Comparison of ENCODE assay signal across 8 mouse cellular contexts in the genomic region with DNA sequence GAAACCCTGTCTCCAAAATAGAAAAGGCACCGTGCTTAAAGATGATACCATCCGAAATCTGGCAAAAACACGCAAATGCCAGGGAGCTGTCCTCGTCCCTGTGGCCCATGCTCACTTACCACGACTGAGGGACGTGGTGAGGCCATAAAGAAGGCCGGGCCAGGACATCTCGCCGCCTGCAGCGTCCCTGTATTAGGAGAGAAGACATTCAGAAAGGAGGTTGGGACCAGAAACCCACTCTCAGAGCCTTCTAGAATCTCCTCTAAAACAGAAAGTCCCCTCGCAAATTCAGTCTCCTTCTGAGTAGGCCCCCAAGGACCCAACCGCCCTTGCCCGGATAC. TPM values are rescaled to one million over a fixed set of nuclear protein-coding genes. Genes with fewer than 3 reads are reported as not detected.
DNase-seq lines count a peak whose midpoint lies in the region; ATAC-seq and TF ChIP-seq lines count a peak whose summit lies in the region.

No protein-coding gene starts in this region.

- H3K4me3 ChIP-seq in kidney, embryonic 15.5 days (replicated peaks), result peak overlapping the region; percentile 88
- peak overlapping the region; percentile 55 for H3K4me3 ChIP-seq in cortical plate, adult 2 months (ENCODE audit: insufficient read depth, low read length)
- H3K4me3 ChIP-seq in hindbrain, embryonic 14.5 days (replicated peaks; ENCODE audit: low read length), result peak overlapping the region; percentile 61
- H3K4me3 ChIP-seq in midbrain, embryonic 12.5 days, result peak overlapping the region; percentile 78

- no peak for TF ChIP-seq CTCF in cortical plate, adult 2 months (IDR thresholded peaks at IDR 0.05; ENCODE audit: extremely low read depth, insufficient read depth, low read length)

- peaks cover 14% of the 10 kb centered on the region for H3K4me1 ChIP-seq in kidney, embryonic 15.5 days
- H3K4me1 ChIP-seq in cortical plate, adult 2 months (ENCODE audit: control insufficient read depth, insufficient read depth, low read length), result peaks cover 8% of the 10 kb centered on the region
- peaks cover 11% of the 10 kb centered on the region for H3K4me1 ChIP-seq in hindbrain, embryonic 14.5 days (replicated peaks; ENCODE audit: control insufficient read depth, insufficient read depth, low read length)
- H3K4me1 ChIP-seq in midbrain, embryonic 12.5 days, result peaks cover 13% of the 10 kb centered on the region

- under 1% methylated on average over 13 of the region's 13 CpGs for WGBS in kidney, embryonic 15.5 days
- 3% methylated on average over 13 of the region's 13 CpGs for WGBS in hindbrain, embryonic 14.5 days
- WGBS in midbrain, embryonic 12.5 days, result under 1% methylated on average over 13 of the region's 13 CpGs

- peak overlapping the region; percentile 84 for H3K27ac ChIP-seq in kidney, embryonic 15.5 days
- H3K27ac ChIP-seq in cortical plate, adult 2 months (ENCODE audit: insufficient read depth, low read length), result no peak overlapping the region
- 0 out of 2 replicates have a peak overlapping the region, but pooled peaks have one; percentile 3 for H3K27ac ChIP-seq in hindbrain, embryonic 14.5 days
- 0 out of 2 replicates have a peak overlapping the region, but pooled peaks have one; percentile 46 for H3K27ac ChIP-seq in midbrain, embryonic 12.5 days (replicated peaks)

- no peaks in the 10 kb centered on the region for H3K9me3 ChIP-seq in kidney, embryonic 15.5 days (replicated peaks)
- H3K9me3 ChIP-seq in hindbrain, embryonic 14.5 days (ENCODE audit: control insufficient read depth, low read length), result no peaks in the 10 kb centered on the region
- H3K9me3 ChIP-seq in midbrain, embryonic 12.5 days, result no peaks in the 10 kb centered on the region

- H3K27me3 ChIP-seq in kidney, embryonic 15.5 days, result no peaks in the 10 kb centered on the region
- no peaks in the 10 kb centered on the region for H3K27me3 ChIP-seq in hindbrain, embryonic 14.5 days (ENCODE audit: control insufficient read depth, insufficient read depth, low read length)
- H3K27me3 ChIP-seq in midbrain, embryonic 12.5 days, result no peaks in the 10 kb centered on the region

- H3K4me2 ChIP-seq in kidney, embryonic 15.5 days, result peak overlapping the region; percentile 85
- H3K4me2 ChIP-seq in hindbrain, embryonic 14.5 days (replicated peaks), result peak overlapping the region; percentile 65
- H3K4me2 ChIP-seq in midbrain, embryonic 12.5 days (replicated peaks), result peak overlapping the region; percentile 83

- DNase-seq in kidney, adult 11 months, result no peak
- no peak for DNase-seq in hindbrain, embryonic 14.5 days (ENCODE audit: low spot score)
- DNase-seq in adrenal gland, adult 18-20 months (ENCODE audit: low spot score in 2 of 2), result no peak
- DNase-seq in thymus, adult 18-20 months, result no peak
- DNase-seq in adrenal gland, adult 2 months, result no peak

- peak; percentile 20 for ATAC-seq in kidney, embryonic 15.5 days (replicated peaks; ENCODE audit: low FRiP score)
- ATAC-seq in hindbrain, embryonic 14.5 days (ENCODE audit: low FRiP score), result peak; percentile 6; the same call in 1 of the 2 replicates
- no peak for ATAC-seq in midbrain, embryonic 12.5 days (ENCODE audit: low FRiP score, low read depth)

- H3K9ac ChIP-seq in kidney, embryonic 15.5 days, result peak overlapping the region; percentile 88
- H3K9ac ChIP-seq in hindbrain, embryonic 14.5 days, result peak overlapping the region; percentile 58
- H3K9ac ChIP-seq in midbrain, embryonic 12.5 days (replicated peaks), result peak overlapping the region; percentile 81

- H3K36me3 ChIP-seq in kidney, embryonic 15.5 days, result peaks cover 60% of the 10 kb centered on the region
- H3K36me3 ChIP-seq in hindbrain, embryonic 14.5 days (replicated peaks; ENCODE audit: control insufficient read depth, insufficient read depth), result peaks cover 25% of the 10 kb centered on the region
- peaks cover 40% of the 10 kb centered on the region for H3K36me3 ChIP-seq in midbrain, embryonic 12.5 days

- no peak for TF ChIP-seq POLR2A in cortical plate, adult 2 months (IDR thresholded peaks at IDR 0.05; ENCODE audit: extremely low read depth, insufficient read depth, low read length)

RNA-seq across cellular contexts. Expression of a gene that starts 0.3 kb away (rescaled TPM):
- 144 and 152 TPM in 2 replicates for polyA plus RNA-seq in kidney, embryonic 15.5 days (2015; fragmentation: Nextera tagmentation; extraction: Ambion mirVana)
- 94.0 and 104 TPM in 2 replicates for polyA plus RNA-seq in cortical plate, adult 2 months (2012; rRNA removed)
- polyA plus RNA-seq in hindbrain, embryonic 14.5 days (2014; fragmentation: Nextera tagmentation; extraction: Ambion mirVana), result 113 and 118 TPM in 2 replicates
- polyA plus RNA-seq in midbrain, embryonic 12.5 days (2016; fragmentation: Nextera tagmentation; extraction: Ambion mirVana), result 117 and 120 TPM in 2 replicates
- 10 to 100 TPM; 72.4 to 79.4 TPM for total RNA-seq in adrenal gland, adult 18-20 months (2021)
- total RNA-seq in adrenal gland, adult 2 months (2021), result 10 to 100 TPM; 74.6 to 82.1 TPM
- polyA plus RNA-seq in adrenal gland, adult 2 months (2012; rRNA removed), result 217 and 245 TPM in 2 replicates

RNA-seq across cellular contexts. Expression of a gene that starts 0.5 kb away (rescaled TPM):
- polyA plus RNA-seq in kidney, embryonic 15.5 days (2015; fragmentation: Nextera tagmentation; extraction: Ambion mirVana), result 30.0 and 30.8 TPM in 2 replicates
- polyA plus RNA-seq in cortical plate, adult 2 months (2012; rRNA removed), result 15.2 and 15.5 TPM in 2 replicates
- 16.6 and 18.2 TPM in 2 replicates for polyA plus RNA-seq in hindbrain, embryonic 14.5 days (2014; fragmentation: Nextera tagmentation; extraction: Ambion mirVana)
- polyA plus RNA-seq in midbrain, embryonic 12.5 days (2016; fragmentation: Nextera tagmentation; extraction: Ambion mirVana), result 30.7 and 30.9 TPM in 2 replicates
- total RNA-seq in adrenal gland, adult 18-20 months (2021), result 10 to 100 TPM; 15.6 to 17.2 TPM
- total RNA-seq in adrenal gland, adult 2 months (2021), result 10 to 100 TPM; 16.5 to 21.2 TPM
- polyA plus RNA-seq in adrenal gland, adult 2 months (2012; rRNA removed), result 42.6 and 43.0 TPM in 2 replicates

RNA-seq across cellular contexts. Expression of a gene that starts 14.6 kb away (rescaled TPM):
- polyA plus RNA-seq in kidney, embryonic 15.5 days (2015; fragmentation: Nextera tagmentation; extraction: Ambion mirVana), result not detected in 2 replicates
- polyA plus RNA-seq in cortical plate, adult 2 months (2012; rRNA removed), result 2.9 and 4.5 TPM in 2 replicates
- 0.33 and 0.65 TPM in 2 replicates for polyA plus RNA-seq in hindbrain, embryonic 14.5 days (2014; fragmentation: Nextera tagmentation; extraction: Ambion mirVana)
- polyA plus RNA-seq in midbrain, embryonic 12.5 days (2016; fragmentation: Nextera tagmentation; extraction: Ambion mirVana), result not detected in 2 replicates
- not detected for total RNA-seq in adrenal gland, adult 18-20 months (2021)
- not detected for total RNA-seq in adrenal gland, adult 2 months (2021)
- not detected in 2 replicates for polyA plus RNA-seq in adrenal gland, adult 2 months (2012; rRNA removed)

RNA-seq across cellular contexts. Expression of a gene that starts 24.7 kb away (rescaled TPM):
- 8.2 and 9.2 TPM in 2 replicates for polyA plus RNA-seq in kidney, embryonic 15.5 days (2015; fragmentation: Nextera tagmentation; extraction: Ambion mirVana)
- polyA plus RNA-seq in cortical plate, adult 2 months (2012; rRNA removed), result 3.0 and 3.4 TPM in 2 replicates
- polyA plus RNA-seq in hindbrain, embryonic 14.5 days (2014; fragmentation: Nextera tagmentation; extraction: Ambion mirVana), result 2.3 TPM in 2 replicates
- 6.7 and 7.2 TPM in 2 replicates for polyA plus RNA-seq in midbrain, embryonic 12.5 days (2016; fragmentation: Nextera tagmentation; extraction: Ambion mirVana)
- total RNA-seq in adrenal gland, adult 18-20 months (2021), result 1 to 10 TPM; 2.4 to 2.8 TPM
- total RNA-seq in adrenal gland, adult 2 months (2021), result 1 to 10 TPM; 2.0 to 5.3 TPM
- 11.1 and 14.1 TPM in 2 replicates for polyA plus RNA-seq in adrenal gland, adult 2 months (2012; rRNA removed)

RNA-seq across cellular contexts. Expression of a gene that starts 25.2 kb away (rescaled TPM):
- 57.2 and 67.6 TPM in 2 replicates for polyA plus RNA-seq in kidney, embryonic 15.5 days (2015; fragmentation: Nextera tagmentation; extraction: Ambion mirVana)
- 267 and 291 TPM in 2 replicates for polyA plus RNA-seq in cortical plate, adult 2 months (2012; rRNA removed)
- 106 and 113 TPM in 2 replicates for polyA plus RNA-seq in hindbrain, embryonic 14.5 days (2014; fragmentation: Nextera tagmentation; extraction: Ambion mirVana)
- polyA plus RNA-seq in midbrain, embryonic 12.5 days (2016; fragmentation: Nextera tagmentation; extraction: Ambion mirVana), result 78.5 and 80.6 TPM in 2 replicates
- 10 to 100 TPM; 78.1 to 86.7 TPM for total RNA-seq in adrenal gland, adult 18-20 months (2021)
- total RNA-seq in adrenal gland, adult 2 months (2021), result 10 to 100 TPM; 86.0 to 87.0 TPM
- 57.3 and 59.0 TPM in 2 replicates for polyA plus RNA-seq in adrenal gland, adult 2 months (2012; rRNA removed)
